Mouse (Mus musculus) cerebellum, adult 18-20 months (tissue): ENCODE results near the gene Ank3.

Experiments used
- DNase-seq, 2 experiments: peaks; one replicate each; pipeline ENCODE4 v3.0.0; 2021

Ank3 gene

DNA sequence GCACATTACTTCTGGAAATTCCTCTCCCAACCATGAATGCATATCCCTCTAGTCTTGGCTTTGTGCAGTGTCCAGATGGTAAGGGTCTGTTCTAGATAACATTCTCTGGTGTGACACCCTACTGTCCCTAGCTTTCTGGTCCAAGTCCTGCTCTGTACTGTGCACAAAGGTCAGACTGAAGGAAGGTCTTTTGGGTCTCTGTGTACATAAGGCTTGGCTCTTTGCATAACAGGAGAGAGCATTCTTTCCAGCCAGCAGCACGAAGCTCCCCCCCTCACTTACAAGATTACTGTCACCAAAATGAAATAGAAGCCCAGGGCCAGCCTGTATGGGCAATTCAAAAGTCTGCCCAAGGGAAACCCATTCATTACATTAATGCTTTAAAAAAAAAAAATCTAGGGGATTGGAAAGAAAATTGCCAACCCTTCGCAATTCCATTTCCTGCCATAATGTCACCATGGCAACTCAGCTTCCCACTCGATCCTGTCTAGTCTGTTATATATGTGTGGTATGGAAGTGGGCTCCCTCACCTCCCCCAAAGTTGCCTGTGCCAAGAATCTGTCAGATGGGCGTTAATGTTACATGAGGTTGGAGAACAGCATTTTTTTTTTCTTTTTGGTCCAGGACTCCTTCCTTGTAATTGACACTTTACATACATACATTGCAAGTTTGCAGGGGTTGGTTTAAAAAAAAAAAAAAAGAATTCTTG lies 460.5 kb downstream of the Ank3 start:
- peak; percentile 52 to 64 for DNase-seq

- DNase-seq, result peak; percentile 65 to 76
Measured at GRCm38 (mm10) chr10:69859848-69860479, 461.4 kb downstream of the Ank3 start.

- DNase-seq, result no peak
Measured at GRCm38 (mm10) chr10:69862829-69863228, 464.3 kb downstream of the Ank3 start.

DNA sequence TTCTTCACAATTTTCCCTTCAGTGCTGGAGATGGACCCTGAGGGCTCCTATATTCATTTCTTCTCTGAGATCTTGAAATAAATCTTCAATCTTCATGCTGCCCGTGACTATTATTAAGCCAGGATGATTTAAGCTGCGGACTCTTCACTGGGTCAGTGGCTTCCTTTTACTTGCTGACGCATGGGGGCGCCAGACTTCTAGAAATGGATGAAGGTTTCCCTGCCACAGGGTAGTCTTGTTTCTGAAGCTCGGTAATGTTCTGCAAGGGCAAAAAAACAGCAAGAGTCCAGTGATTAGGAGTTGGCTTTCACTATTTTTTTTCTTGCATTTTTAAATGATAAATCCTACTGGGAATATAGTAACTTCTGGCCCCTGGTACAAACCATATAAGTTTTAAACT lies 471.8 kb downstream of the Ank3 start:
- DNase-seq, result peak; percentile 88 to 91

DNA sequence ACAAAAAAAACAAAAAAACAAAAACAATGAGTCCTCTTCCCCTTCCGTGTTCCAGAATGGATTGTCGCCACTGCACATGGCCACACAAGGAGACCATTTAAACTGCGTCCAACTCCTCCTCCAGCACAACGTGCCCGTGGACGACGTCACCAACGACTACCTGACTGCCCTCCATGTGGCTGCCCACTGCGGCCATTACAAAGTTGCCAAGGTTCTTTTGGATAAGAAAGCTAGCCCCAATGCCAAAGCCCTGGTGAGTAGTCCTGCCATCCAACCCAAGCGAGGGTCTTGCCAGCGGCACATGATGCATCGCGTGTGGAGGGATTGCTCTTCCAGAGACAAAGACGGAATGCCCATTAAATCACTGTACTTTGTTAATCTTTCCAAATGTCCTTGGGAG lies 472.4 kb downstream of the Ank3 start:
- peak; percentile 58 to 59 for DNase-seq

GRCm38 (mm10) chr10:69872182-69872741 lies 473.7 kb downstream of the Ank3 start:
- DNase-seq, result peak in 1 of 2 experiments; percentile 51

- no peak for DNase-seq
Measured at GRCm38 (mm10) chr10:69872892-69873291, 474.3 kb downstream of the Ank3 start.

- no peak for DNase-seq
Measured at GRCm38 (mm10) chr10:69874806-69875205, 476.2 kb downstream of the Ank3 start.

- no peak for DNase-seq
Measured at GRCm38 (mm10) chr10:69883935-69884680, 485.5 kb downstream of the Ank3 start.

DNA sequence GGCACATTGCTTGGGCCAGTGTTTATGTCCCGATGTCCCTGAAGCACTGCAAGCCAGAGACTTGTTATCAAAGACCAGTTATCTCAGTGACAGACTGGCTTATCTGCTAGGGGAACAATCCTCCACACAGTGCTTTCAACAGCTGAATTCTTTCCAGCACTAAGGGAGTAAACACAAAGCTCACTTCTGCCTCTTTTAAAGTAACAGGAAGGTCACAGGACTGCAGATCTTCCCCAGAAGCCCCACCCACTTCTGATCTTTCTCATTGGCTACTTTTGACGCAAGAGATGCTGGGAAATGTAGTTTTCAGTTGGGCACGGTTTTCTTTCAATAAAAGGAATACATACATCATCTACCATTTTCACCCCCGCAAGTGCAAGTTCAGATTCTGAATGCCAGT lies 489.8 kb downstream of the Ank3 start:
- peak in 1 of 2 experiments; percentile 26 for DNase-seq

DNA sequence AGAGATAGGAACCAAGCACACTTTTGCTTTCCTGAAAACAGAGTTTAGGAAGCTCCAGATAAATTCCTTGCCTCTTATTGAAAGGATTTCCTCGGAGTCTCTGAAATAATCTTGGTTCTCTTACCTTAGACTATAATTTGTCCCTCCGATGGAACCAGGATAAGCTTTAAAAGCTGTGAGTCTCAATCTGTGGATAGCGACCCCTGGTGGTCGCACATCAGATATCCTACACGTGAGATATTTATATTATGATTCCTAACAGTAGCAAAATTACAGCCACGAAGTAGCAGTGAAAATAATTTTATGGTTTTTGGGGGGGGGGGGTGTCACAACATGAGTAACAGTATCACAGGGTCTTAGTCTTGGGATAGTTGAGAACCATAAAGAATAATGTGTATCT lies 491.2 kb downstream of the Ank3 start:
- peak; percentile 30 to 68 for DNase-seq

DNA sequence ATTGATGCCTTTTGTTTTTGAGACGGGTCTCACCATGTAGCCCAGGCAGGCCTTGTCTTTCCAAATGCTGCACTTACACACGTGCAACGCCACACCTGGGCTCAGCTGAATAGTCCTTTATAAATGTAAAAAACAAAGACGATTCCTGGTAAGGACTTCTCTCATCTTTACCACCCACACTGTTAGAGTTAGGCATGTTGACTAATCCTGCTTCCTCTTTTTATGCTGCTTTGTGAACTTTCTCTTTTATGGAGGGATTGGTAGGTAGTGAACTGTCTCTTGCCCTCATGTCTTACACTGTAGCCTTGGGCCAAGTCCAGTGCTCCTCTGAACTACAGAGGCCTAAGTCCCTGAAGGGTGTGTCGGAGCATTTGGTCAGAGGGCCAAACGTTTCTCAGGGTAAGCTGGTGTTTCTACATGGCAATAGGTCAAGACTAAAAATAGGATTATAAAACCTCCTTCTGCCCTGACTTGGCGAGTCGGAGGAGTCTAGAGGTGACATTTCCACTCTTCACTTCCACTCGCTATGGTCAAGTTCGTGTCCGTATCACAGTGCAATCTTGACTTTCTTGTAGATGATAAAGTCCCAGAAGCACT lies 491.9 kb downstream of the Ank3 start:
- no peak for DNase-seq

DNA sequence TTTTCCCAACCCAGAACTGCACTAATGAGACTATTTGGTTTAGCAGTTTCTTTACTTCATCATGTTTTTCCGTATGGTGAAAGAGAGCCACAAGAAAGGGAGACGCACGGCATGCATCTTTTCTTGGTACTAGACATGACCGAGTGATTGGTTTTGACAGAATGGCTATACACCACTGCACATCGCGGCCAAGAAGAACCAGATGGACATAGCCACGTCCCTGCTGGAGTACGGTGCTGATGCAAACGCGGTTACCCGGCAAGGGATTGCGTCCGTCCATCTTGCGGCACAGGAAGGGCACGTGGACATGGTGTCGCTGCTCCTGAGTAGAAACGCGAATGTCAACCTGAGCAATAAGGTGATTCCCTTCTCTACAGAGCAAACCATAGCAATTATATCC lies 493.6 kb downstream of the Ank3 start:
- DNase-seq, result peak; percentile 49 to 51

GRCm38 (mm10) chr10:69895606-69896005 lies 497.0 kb downstream of the Ank3 start:
- no peak for DNase-seq

DNA sequence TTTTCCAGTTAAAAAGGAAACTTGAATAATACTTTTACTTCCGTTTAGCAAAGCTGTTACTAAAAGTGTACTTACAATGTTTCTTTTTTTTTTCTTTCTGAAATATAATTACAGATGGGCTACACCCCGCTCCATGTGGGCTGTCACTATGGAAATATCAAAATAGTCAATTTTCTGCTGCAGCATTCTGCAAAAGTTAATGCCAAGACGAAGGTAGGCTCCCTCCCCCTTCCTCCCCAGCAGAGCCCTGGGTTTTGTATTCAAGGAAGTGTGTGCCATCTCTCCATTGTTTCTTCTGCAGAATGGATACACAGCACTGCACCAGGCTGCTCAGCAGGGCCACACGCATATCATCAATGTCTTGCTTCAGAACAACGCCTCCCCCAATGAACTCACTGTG lies 499.4 kb downstream of the Ank3 start:
- no peak for DNase-seq

- DNase-seq, result no peak
Measured at GRCm38 (mm10) chr10:69898821-69899220, 500.2 kb downstream of the Ank3 start.

- DNase-seq, result no peak
Measured at GRCm38 (mm10) chr10:69899788-69900187, 501.2 kb downstream of the Ank3 start.

DNA sequence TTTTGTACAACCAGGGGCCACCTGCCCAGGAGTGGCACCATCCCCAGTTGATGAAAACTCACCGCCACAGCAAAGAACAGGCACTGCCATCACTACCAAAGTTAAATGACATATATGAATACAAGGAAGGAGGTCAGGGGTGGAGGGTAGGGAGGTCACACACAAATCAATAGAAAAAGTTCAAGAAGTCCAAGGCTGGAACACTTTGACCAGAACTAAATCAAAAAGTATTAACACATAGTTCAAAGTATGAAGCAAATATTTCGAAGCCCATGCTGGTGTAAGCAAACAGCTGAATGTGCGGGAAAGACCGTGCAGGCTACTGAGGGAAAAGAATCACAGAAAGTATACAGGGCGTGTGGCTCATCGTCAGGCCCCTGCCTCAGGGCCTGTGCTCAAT lies 503.5 kb downstream of the Ank3 start:
- no peak for DNase-seq

- DNase-seq, result no peak
Measured at GRCm38 (mm10) chr10:69904321-69904720, 505.7 kb downstream of the Ank3 start.

DNA sequence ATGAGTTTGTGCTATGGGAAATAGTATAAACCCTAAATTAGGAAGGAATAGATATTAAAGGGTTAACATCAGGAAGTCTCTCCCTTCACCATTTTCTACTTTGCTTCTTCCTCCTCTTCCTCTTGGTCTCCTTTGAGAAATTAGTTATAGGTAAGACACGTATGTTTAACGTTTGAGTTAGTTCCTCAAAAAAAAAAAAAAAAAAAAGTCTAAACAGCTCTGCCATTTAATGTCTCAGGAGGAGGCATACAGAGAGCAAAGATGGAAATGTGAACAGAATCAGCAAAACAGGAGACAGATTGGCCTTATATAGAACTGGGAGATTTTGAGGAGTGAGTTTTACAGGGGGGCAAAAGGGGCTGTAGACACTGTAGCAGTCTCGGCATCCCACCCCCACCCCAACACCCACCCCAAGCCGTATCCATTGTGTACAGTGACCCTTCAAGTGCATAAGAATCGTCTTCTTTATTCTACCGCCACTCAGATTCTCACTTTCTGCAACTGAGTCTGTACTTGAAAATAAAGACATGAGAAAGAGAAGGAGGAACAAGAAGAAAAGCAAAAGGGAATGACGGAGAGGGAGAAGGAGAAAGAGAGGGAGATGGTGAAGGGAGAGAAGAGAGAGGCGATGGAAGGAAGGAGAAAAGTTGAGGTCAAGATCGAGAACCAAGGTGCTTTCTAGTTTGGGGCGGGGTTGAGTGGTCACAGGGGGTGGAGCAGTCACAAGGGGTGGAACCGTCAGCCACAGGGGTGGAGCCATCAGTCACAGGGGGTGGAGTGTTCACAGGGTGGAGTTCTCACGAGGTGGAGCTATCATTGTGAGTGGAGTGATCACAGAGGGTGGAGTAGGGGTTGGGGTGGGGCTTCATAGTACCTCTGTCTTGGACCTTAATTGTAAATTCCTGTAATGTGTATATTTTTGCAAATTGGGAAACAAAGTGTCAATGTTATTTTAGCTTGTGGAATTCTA lies 509.5 kb downstream of the Ank3 start:
- DNase-seq, result no peak

GRCm38 (mm10) chr10:69909856-69910255 lies 511.3 kb downstream of the Ank3 start:
- DNase-seq, result no peak

DNA sequence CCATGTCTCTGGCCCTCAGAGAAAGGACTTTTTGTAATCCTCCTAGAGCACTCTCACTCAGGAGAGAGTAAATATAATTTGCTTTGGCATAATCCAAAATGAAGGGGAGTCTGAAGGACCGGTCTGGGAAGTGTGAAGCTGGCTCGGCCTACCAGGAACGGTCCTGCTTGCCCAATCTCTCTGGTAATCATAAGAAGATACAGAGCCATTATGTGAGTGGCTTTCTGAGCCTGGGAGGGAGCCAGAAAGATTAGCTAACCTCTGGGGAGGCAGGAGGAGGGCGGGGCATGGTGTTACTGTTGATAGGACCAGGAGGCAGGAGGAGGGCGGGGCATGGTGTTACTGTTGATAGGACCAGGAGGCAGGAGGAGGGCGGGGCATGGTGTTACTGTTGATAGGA lies 511.7 kb downstream of the Ank3 start:
- DNase-seq, result peak; percentile 33 to 47
